In genomic region chr10:69398197-69398762, GRCm38 (mm10) we compare ENCODE assay signal across 8 mouse cellular contexts. TPM values are rescaled to one million over a fixed set of nuclear protein-coding genes. Genes with fewer than 3 reads are reported as not detected.
DNase-seq lines count a peak whose midpoint lies in the region; ATAC-seq and TF ChIP-seq lines count a peak whose summit lies in the region.

No protein-coding gene starts in this region.

- intact Hi-C loops in heart, adult 2 months (cut with DNase I): no loop called here

- H3K79me2 ChIP-seq in heart, adult 2 months (replicated peaks; ENCODE audit: control insufficient read depth, insufficient read depth, low read length): no peaks in the 10 kb centered on the region

- H3K9ac ChIP-seq in heart, adult 2 months (ENCODE audit: low read depth, low read length): peak overlapping the region; percentile 38
- no peak overlapping the region for H3K9ac ChIP-seq in liver, embryonic 12.5 days
- H3K9ac ChIP-seq in stomach, embryonic 14.5 days (replicated peaks; ENCODE audit: low read depth, low read length): peak overlapping the region; percentile 39

- H3K36me3 ChIP-seq in heart, adult 2 months (ENCODE audit: control insufficient read depth, insufficient read depth, low read length): no peaks in the 10 kb centered on the region
- no peaks in the 10 kb centered on the region for H3K36me3 ChIP-seq in hindbrain, embryonic 10.5 days
- no peaks in the 10 kb centered on the region for H3K36me3 ChIP-seq in liver, embryonic 12.5 days
- no peaks in the 10 kb centered on the region for H3K36me3 ChIP-seq in stomach, embryonic 14.5 days (ENCODE audit: control insufficient read depth, insufficient read depth, low read length)

- H3K4me1 ChIP-seq in heart, adult 2 months (ENCODE audit: control insufficient read depth, insufficient read depth, low read length): no peaks in the 10 kb centered on the region; the same call in 1 of the 2 replicates
- peaks cover 27% of the 10 kb centered on the region for H3K4me1 ChIP-seq in hindbrain, embryonic 10.5 days (replicated peaks)
- H3K4me1 ChIP-seq in liver, embryonic 12.5 days: peaks cover 2% of the 10 kb centered on the region; the same call in 1 of the 2 replicates
- 0 out of 2 replicates have a peak, but pooled peaks cover 6% of the 10 kb centered on the region for H3K4me1 ChIP-seq in stomach, embryonic 14.5 days (ENCODE audit: control insufficient read depth, insufficient read depth, low read length)

- H3K27me3 ChIP-seq in heart, adult 2 months (ENCODE audit: control insufficient read depth, insufficient read depth, low read length): peaks cover 5% of the 10 kb centered on the region
- peaks cover 77% of the 10 kb centered on the region for H3K27me3 ChIP-seq in hindbrain, embryonic 10.5 days (ENCODE audit: insufficient read depth, poor library complexity, severe bottlenecking)
- H3K27me3 ChIP-seq in liver, embryonic 12.5 days (replicated peaks): peaks cover 61% of the 10 kb centered on the region
- 0 out of 2 replicates have a peak, but pooled peaks cover 3% of the 10 kb centered on the region for H3K27me3 ChIP-seq in stomach, embryonic 14.5 days (ENCODE audit: control insufficient read depth, insufficient read depth, low read length)

- TF ChIP-seq CTCF in heart, adult 2 months (IDR thresholded peaks at IDR 0.05): no peak

- H3K27ac ChIP-seq in heart, adult 2 months: no peak overlapping the region
- peak overlapping the region; percentile 62; the same call in 1 of the 2 replicates for H3K27ac ChIP-seq in hindbrain, embryonic 10.5 days
- no peak overlapping the region for H3K27ac ChIP-seq in liver, embryonic 12.5 days
- no peak overlapping the region for H3K27ac ChIP-seq in stomach, embryonic 14.5 days (ENCODE audit: low read length)

- ATAC-seq in liver, embryonic 12.5 days: no peak
- ATAC-seq in stomach, embryonic 14.5 days (ENCODE audit: insufficient number of reproducible peaks, insufficient read depth, low FRiP score, low read depth): peak; percentile 11

- peak overlapping the region; percentile 76 for H3K4me2 ChIP-seq in liver, embryonic 12.5 days
- H3K4me2 ChIP-seq in stomach, embryonic 14.5 days (replicated peaks; ENCODE audit: low read depth, low read length): peak overlapping the region; percentile 100

- DNase-seq in heart, adult 2 months: peak; percentile 7 to 20
- no peak for DNase-seq in heart, adult 9 months (ENCODE audit: low spot score in 2 of 2)
- peak; percentile 48 for DNase-seq in embryo, embryonic 11 days
- DNase-seq in hindbrain, embryonic 10.5 days (ENCODE audit: low spot score): peak; percentile 41
- no peak for DNase-seq in testis, postnatal 10 days (ENCODE audit: low spot score)
- DNase-seq in urinary bladder, adult 2 months (ENCODE audit: low spot score): no peak

- H3K4me3 ChIP-seq in heart, adult 2 months: peak overlapping the region; percentile 59
- H3K4me3 ChIP-seq in hindbrain, embryonic 10.5 days: peak overlapping the region; percentile 72
- H3K4me3 ChIP-seq in liver, embryonic 12.5 days: peak overlapping the region; percentile 55
- peak overlapping the region; percentile 71 for H3K4me3 ChIP-seq in stomach, embryonic 14.5 days (ENCODE audit: low read depth, low read length)

- no peak for TF ChIP-seq EP300 in heart, adult 2 months (IDR thresholded peaks at IDR 0.05; ENCODE audit: insufficient read depth, low read depth, low read length)

- H3K9me3 ChIP-seq in hindbrain, embryonic 10.5 days: no peaks in the 10 kb centered on the region
- H3K9me3 ChIP-seq in liver, embryonic 12.5 days (replicated peaks): no peaks in the 10 kb centered on the region
- no peaks in the 10 kb centered on the region for H3K9me3 ChIP-seq in stomach, embryonic 14.5 days (ENCODE audit: control insufficient read depth, low read depth, low read length)

- TF ChIP-seq POLR2A in heart, adult 2 months (IDR thresholded peaks at IDR 0.05; ENCODE audit: insufficient read depth, low read depth, low read length): no peak

- 3% methylated on average over 26 of the region's 26 CpGs for WGBS in heart, adult 2 months
- WGBS in hindbrain, embryonic 10.5 days: 1% methylated on average over 26 of the region's 26 CpGs
- 2% methylated on average over 26 of the region's 26 CpGs for WGBS in liver, embryonic 12.5 days (ENCODE audit: insufficient replicate concordance)
- WGBS in stomach, embryonic 14.5 days: 2% methylated on average over 26 of the region's 26 CpGs

RNA-seq across cellular contexts. Expression of gene Ank3, which starts 0.3 kb away (rescaled TPM):
- total RNA-seq in heart, adult 2 months (2021): 10 to 100 TPM; 64.6 to 80.3 TPM
- polyA plus RNA-seq in heart, adult 2 months (2012; rRNA removed): 16.8 and 19.5 TPM in 2 replicates
- polyA plus RNA-seq in hindbrain, embryonic 10.5 days (2016; fragmentation: Nextera tagmentation; extraction: Ambion mirVana): 37.8 and 44.7 TPM in 2 replicates
- 9.2 and 10.0 TPM in 2 replicates for polyA plus RNA-seq in liver, embryonic 12.5 days (2016; fragmentation: Nextera tagmentation; extraction: Ambion mirVana)
- 44.4 and 46.1 TPM in 2 replicates for polyA plus RNA-seq in stomach, embryonic 14.5 days (2014; fragmentation: Nextera tagmentation; extraction: Ambion mirVana)
- polyA plus RNA-seq in urinary bladder, adult 2 months (2012; rRNA removed): 27.3 and 40.3 TPM in 2 replicates

RNA-seq across cellular contexts. Expression of gene Cdk1, which starts 45.5 kb away (rescaled TPM):
- total RNA-seq in heart, adult 2 months (2021): 1 to 10 TPM in 1 of 2 experiments, under 1 TPM in 1; 0.52 to 1.1 TPM
- polyA plus RNA-seq in heart, adult 2 months (2012; rRNA removed): 1.1 and 3.2 TPM in 2 replicates
- 410 and 491 TPM in 2 replicates for polyA plus RNA-seq in hindbrain, embryonic 10.5 days (2016; fragmentation: Nextera tagmentation; extraction: Ambion mirVana)
- polyA plus RNA-seq in liver, embryonic 12.5 days (2016; fragmentation: Nextera tagmentation; extraction: Ambion mirVana): 319 and 336 TPM in 2 replicates
- 454 and 467 TPM in 2 replicates for polyA plus RNA-seq in stomach, embryonic 14.5 days (2014; fragmentation: Nextera tagmentation; extraction: Ambion mirVana)
- polyA plus RNA-seq in urinary bladder, adult 2 months (2012; rRNA removed): 12.1 and 18.0 TPM in 2 replicates

Comparison
In these comparisons a context has a peak if more than half of its experiments do, and no peak if none do; other contexts are left out.
1. DNase-seq: peak in heart, adult 2 months (2 of 2), embryo, embryonic 11 days (single experiment) and hindbrain, embryonic 10.5 days (single experiment); none in heart, adult 9 months (0 of 2), testis, postnatal 10 days (single experiment) and urinary bladder, adult 2 months (single experiment).
2. RNA of gene Cdk1, which starts 45.5 kb away (polyA plus RNA-seq): 454 to 467 TPM in stomach, embryonic 14.5 days, 410 to 491 TPM in hindbrain, embryonic 10.5 days and 319 to 336 TPM in liver, embryonic 12.5 days; 12.1 to 18.0 TPM in urinary bladder, adult 2 months and 1.1 to 3.2 TPM in heart, adult 2 months; every median in the first group is over 10 times any median in the second.
3. Peak in every context shown above with its lines, with median percentiles within 50 percentile points of each other: H3K4me3 ChIP-seq.